Mouse (Mus musculus) MEL (cell line): ENCODE data around the gene Akap17b. TPM values are rescaled to one million over a fixed set of nuclear protein-coding genes. Genes with fewer than 3 reads are reported as not detected.

ENCODE experiments used
- DNase-seq: peaks from one replicate; pipeline ENCODE4 v3.0.0; 2011; ENCODE audit warnings: low read depth, low spot score
- H3K27ac ChIP-seq: 2 replicates; pipeline ENCODE4 v1.5.1; 2012; ENCODE audit warnings: low read depth, mild to moderate bottlenecking, control low read depth, low read length, moderate library complexity; ENCODE audit not compliant: control insufficient read depth
- H3K27me3 ChIP-seq, 2 experiments: fragments of 150-350 bp in 1 of 2; sonication (generic) in 1 of 2; 2 replicates each; pipeline ENCODE4 v1.6.1; 2012; ENCODE audit warnings: low read length in 2 of 2, mild to moderate bottlenecking in 2 of 2, improper control_type of control experiment in 1 of 2, moderate library complexity in 1 of 2; ENCODE audit not compliant: insufficient read depth in 2 of 2, control insufficient read depth in 1 of 2
- H3K36me3 ChIP-seq, 2 experiments: 2 replicates each; pipeline ENCODE4 v1.6.1; 2012 to 2014; ENCODE audit warnings: low read length in 2 of 2, improper control_type of control experiment in 1 of 2, inconsistent platforms in 1 of 2, mild to moderate bottlenecking in 1 of 2; ENCODE audit not compliant: insufficient read depth in 2 of 2, control insufficient read depth in 1 of 2
- H3K4me1 ChIP-seq, 2 experiments: fragments of 150-350 bp in 1 of 2; sonication (generic) in 1 of 2; 2 replicates each; pipeline ENCODE4 v1.6.1; 2012; ENCODE audit warnings: low read length in 2 of 2, improper control_type of control experiment in 1 of 2, mild to moderate bottlenecking in 1 of 2; ENCODE audit not compliant: insufficient read depth in 2 of 2, control insufficient read depth in 1 of 2
- H3K4me3 ChIP-seq, 2 experiments: fragments of 150-350 bp in 1 of 2; sonication (generic) in 1 of 2; 2 replicates each; pipeline ENCODE4 v1.5.1; 2012; ENCODE audit warnings: low read depth in 2 of 2, low read length in 2 of 2, mild to moderate bottlenecking in 2 of 2, moderate library complexity in 2 of 2, control low read depth in 1 of 2, improper control_type of control experiment in 1 of 2; ENCODE audit not compliant: control insufficient read depth in 1 of 2, insufficient read depth in 1 of 2
- H3K79me2 ChIP-seq: 2 replicates; pipeline ENCODE4 v1.6.1; 2012; ENCODE audit warnings: mild to moderate bottlenecking, low read length, moderate library complexity; ENCODE audit not compliant: control insufficient read depth, poor library complexity, insufficient read depth
- H3K9ac ChIP-seq: 2 replicates; pipeline ENCODE4 v1.6.1; 2012; ENCODE audit warnings: low read depth, mild to moderate bottlenecking, control low read depth, low read length, moderate library complexity; ENCODE audit not compliant: control insufficient read depth, poor library complexity, severe bottlenecking
- H3K9me3 ChIP-seq: fragments of 150-350 bp; sonication (generic); replicated peaks from 2 replicates; pipeline ENCODE4 v1.6.1; 2012; ENCODE audit warnings: mild to moderate bottlenecking, low read length, improper control_type of control experiment, moderate library complexity; ENCODE audit not compliant: insufficient read depth
- CHD1 ChIP-seq: IDR thresholded peaks from 2 replicates; pipeline ENCODE4 v1.6.1; 2012; ENCODE audit warnings: low read depth, mild to moderate bottlenecking, inconsistent platforms, low read length, improper control_type of control experiment
- ELF1 ChIP-seq: IDR thresholded peaks from 2 replicates; pipeline ENCODE4 v1.6.1; 2014; ENCODE audit warnings: low read depth, mild to moderate bottlenecking, inconsistent platforms, low read length, improper control_type of control experiment, moderate library complexity
- EP300 ChIP-seq, 2 experiments: IDR thresholded peaks; 2 replicates each; pipeline ENCODE4 v1.6.1; 2011; ENCODE audit warnings: improper control_type of control experiment in 2 of 2, low read length in 2 of 2, low read depth in 1 of 2, mild to moderate bottlenecking in 1 of 2
- GABPA ChIP-seq: IDR thresholded peaks from 2 replicates; pipeline ENCODE4 v1.6.1; 2012; ENCODE audit warnings: low read depth, mild to moderate bottlenecking, inconsistent platforms, low read length, improper control_type of control experiment, moderate library complexity
- MAFK ChIP-seq: IDR thresholded peaks from 2 replicates; pipeline ENCODE4 v1.6.1; 2011; ENCODE audit warnings: low read depth, mild to moderate bottlenecking, low read length, improper control_type of control experiment, borderline replicate concordance
- MAZ ChIP-seq: IDR thresholded peaks from 2 replicates; pipeline ENCODE4 v1.6.1; 2012; ENCODE audit warnings: low read depth, mild to moderate bottlenecking, inconsistent platforms, low read length, improper control_type of control experiment
- NELFE ChIP-seq: IDR thresholded peaks from 2 replicates; pipeline ENCODE4 v1.6.1; 2011; ENCODE audit warnings: low read depth, low read length, improper control_type of control experiment
- NRF1 ChIP-seq: IDR thresholded peaks from 2 replicates; pipeline ENCODE4 v1.6.1; 2014; ENCODE audit warnings: low read depth, mild to moderate bottlenecking, inconsistent platforms, low read length, improper control_type of control experiment, moderate library complexity; ENCODE audit not compliant: poor library complexity, insufficient read depth, severe bottlenecking
- POLR2A ChIP-seq, 2 experiments: IDR thresholded peaks; 2 replicates each; pipeline ENCODE4 v1.6.1; 2011 to 2012; ENCODE audit warnings: low read length in 2 of 2, mild to moderate bottlenecking in 2 of 2, control low read depth in 1 of 2, improper control_type of control experiment in 1 of 2, low read depth in 1 of 2, moderate library complexity in 1 of 2; ENCODE audit not compliant: control insufficient read depth in 1 of 2, insufficient read depth in 1 of 2, poor library complexity in 1 of 2
- POLR2AphosphoS2 ChIP-seq: IDR thresholded peaks from 2 replicates; pipeline ENCODE4 v1.6.1; 2011; ENCODE audit warnings: low read length, improper control_type of control experiment
- RAD21 ChIP-seq: IDR thresholded peaks from 2 replicates; pipeline ENCODE4 v1.6.1; 2011; ENCODE audit warnings: mild to moderate bottlenecking, low read depth, low read length, improper control_type of control experiment
- RCOR1 ChIP-seq: IDR thresholded peaks from 2 replicates; pipeline ENCODE4 v1.6.1; 2012; ENCODE audit warnings: low read depth, mild to moderate bottlenecking, inconsistent platforms, low read length, improper control_type of control experiment
- TCF12 ChIP-seq: IDR thresholded peaks from 2 replicates; pipeline ENCODE4 v1.6.1; 2014; ENCODE audit warnings: low read depth, mild to moderate bottlenecking, inconsistent platforms, low read length, improper control_type of control experiment, moderate library complexity
- ZC3H11A ChIP-seq: IDR thresholded peaks from 2 replicates; pipeline ENCODE4 v1.6.1; 2012; ENCODE audit warnings: low read depth, mild to moderate bottlenecking, inconsistent platforms, low read length, improper control_type of control experiment
- ZMIZ1 ChIP-seq: IDR thresholded peaks from 2 replicates; pipeline ENCODE4 v1.6.1; 2012; ENCODE audit warnings: low read depth, mild to moderate bottlenecking, inconsistent platforms, low read length, improper control_type of control experiment, moderate library complexity
- polyA plus RNA-seq, 2 experiments: library from polyadenylated mRNA; stranded (reverse) in 1 of 2; unstranded in 1 of 2; fragments of >175 nt in 1 of 2; fragments of >200 nt in 1 of 2; gene quantifications; 2 replicates each; pipeline versions ENCODE4 v1.2.1 to v1.2.4; 2012; ENCODE audit warnings: low replicate concordance in 2 of 2, low read depth in 1 of 2; ENCODE audit not compliant: insufficient read length in 2 of 2, insufficient read depth in 1 of 2, missing spikeins in 1 of 2
- total RNA-seq: library from RNA; depleted of rRNA; stranded (reverse); fragments of 300-350 nt; gene quantifications from 2 replicates; pipeline ENCODE4 v1.2.3, GENCODE M21; 2012

Gene Akap17b
- total and polyA plus RNA-seq, 3 experiments: 1.3 to 1.6 TPM; not detected in 1

- H3K9me3 ChIP-seq: no peaks in the 10 kb centered on the region
- no peak overlapping the region for H3K4me3 ChIP-seq
- H3K4me1 ChIP-seq: peaks cover 2 to 10% of the 10 kb centered on the region in 2 experiments; a peak in 3 of 4 replicates
- peaks cover 14% of the 10 kb centered on the region for H3K79me2 ChIP-seq
- H3K27ac ChIP-seq: no peak overlapping the region
- peaks cover 2 to 16% of the 10 kb centered on the region in 2 experiments; a peak in 3 of 4 replicates for H3K36me3 ChIP-seq
- no peak overlapping the region for H3K9ac ChIP-seq
- H3K27me3 ChIP-seq: no peaks in the 10 kb centered on the region
- TF ChIP-seq NELFE (no peak), MAZ (no peak), RAD21 (no peak), ELF1 (no peak), EP300 (IDR thresholded peaks at IDR 0.05; ENCODE audit: low read depth in 1 of 2, low read length in 2 of 2) (no peak)
- DNase-seq: no peak
Observed at GRCm38 (mm10) chrX:36600066-36600465, 45.1 kb downstream of the Akap17b start.

GRCm38 (mm10) chrX:36599656-36600055, 45.5 kb downstream of the Akap17b start:
- Histone ChIP-seq H3K27ac (no peak overlapping the region), H3K4me3 (peak overlapping the region; percentile 88 to 92; a peak in 3 of 4 replicates), H3K9ac (peak overlapping the region; percentile 85; the same call in 1 of the 2 replicates), H3K36me3 (peaks cover under 1 to 16% of the 10 kb centered on the region in 2 experiments; a peak in 3 of 4 replicates), H3K79me2 (peaks cover 14% of the 10 kb centered on the region)
- TF ChIP-seq MAFK: no peak
- TF ChIP-seq TCF12: no peak
- no peak for TF ChIP-seq ZMIZ1
- no peak for TF ChIP-seq CHD1
- no peak for TF ChIP-seq POLR2AphosphoS2
- no peak for TF ChIP-seq NELFE
- no peak for TF ChIP-seq ZC3H11A
- TF ChIP-seq, all 39 proteins: peak for 0
- no peak for DNase-seq
- H3K9me3 ChIP-seq: no peaks in the 10 kb centered on the region
- H3K4me1 ChIP-seq: peaks cover 2 to 10% of the 10 kb centered on the region in 2 experiments; a peak in 3 of 4 replicates
- no peaks in the 10 kb centered on the region for H3K27me3 ChIP-seq

- peak overlapping the region; percentile 88 to 92 for H3K4me3 ChIP-seq
- H3K9ac ChIP-seq: peak overlapping the region; percentile 85
- peaks cover 0 to 16% of the 10 kb centered on the region in 2 experiments; a peak in 2 of 4 replicates for H3K36me3 ChIP-seq
- no peaks in the 10 kb centered on the region for H3K27me3 ChIP-seq
- H3K79me2 ChIP-seq: peaks cover 14% of the 10 kb centered on the region
- no peaks in the 10 kb centered on the region for H3K9me3 ChIP-seq
- TF ChIP-seq GABPA (no peak), NRF1 (peak; percentile 60; the same call in 1 of the 2 replicates), POLR2A (IDR thresholded peaks at IDR 0.05; ENCODE audit: control insufficient read depth in 1 of 2, insufficient read depth in 1 of 2, low read depth in 1 of 2, low read length in 2 of 2, poor library complexity in 1 of 2) (no peak), RCOR1 (no peak)
- H3K4me1 ChIP-seq: peaks cover 2 to 10% of the 10 kb centered on the region in 2 experiments
- H3K27ac ChIP-seq: no peak overlapping the region
- peak; percentile 38 for DNase-seq
Observed at GRCm38 (mm10) chrX:36598861-36599344, 46.3 kb downstream of the Akap17b start.
